Mouse (Mus musculus): ENCODE results near the gene Map3k13. TPM values are rescaled to one million over a fixed set of nuclear protein-coding genes. Genes with fewer than 3 reads are reported as not detected.
"Not testable (repeated sequence)": the region's sequence is repeated elsewhere in the genome, so short reads cannot be mapped to it uniquely, and the experiment has no call there.

Map3k13 gene
- total RNA-seq, 2 experiments from 2014 or later, result 0.41 to 0.42 TPM

GRCm38 (mm10) chr16:21804258-21804657, 10.1 kb downstream of the Map3k13 start:
- no peak for DNase-seq
- intact Hi-C loops (cut with DNase I), result no loop called here

- DNase-seq, result no peak
- intact Hi-C loops (cut with DNase I), result no loop called here
Observed at GRCm38 (mm10) chr16:21806892-21807291, 12.7 kb downstream of the Map3k13 start.

GRCm38 (mm10) chr16:21807786-21808185, 13.6 kb downstream of the Map3k13 start:
- DNase-seq; intact Hi-C loops (cut with DNase I): not testable (repeated sequence)

- no peak for DNase-seq
- intact Hi-C loops (cut with DNase I), result no loop called here
Observed at GRCm38 (mm10) chr16:21813164-21813834, 19.2 kb downstream of the Map3k13 start.

- no peak for DNase-seq
- intact Hi-C loops (cut with DNase I), result loop anchor here (5.0 kb wide), 1 partner anchor 43 kb away; no protein-coding TSS in a partner anchor
Observed at GRCm38 (mm10) chr16:21814861-21815668, 20.9 kb downstream of the Map3k13 start.

- intact Hi-C loops (cut with DNase I), result loop anchor here (5.0 kb wide), 1 partner anchor 43 kb away; no protein-coding TSS in a partner anchor
Observed at GRCm38 (mm10) chr16:21815669-21816010, 21.5 kb downstream of the Map3k13 start.

GRCm38 (mm10) chr16:21818132-21818531, 24.0 kb downstream of the Map3k13 start:
- intact Hi-C loops (cut with DNase I), result loop anchor here (5.0 kb wide), 1 partner anchor 46 kb away; no protein-coding TSS in a partner anchor
- no peak for DNase-seq

More at GRCm38 (mm10) chr16:21815669-21816010, 21.5 kb downstream of the Map3k13 start:
- DNase-seq, result no peak

- no peak for DNase-seq
- intact Hi-C loops (cut with DNase I), result loop anchor here (5.0 kb wide), 1 partner anchor 46 kb away; no protein-coding TSS in a partner anchor
Observed at GRCm38 (mm10) chr16:21818629-21819028, 24.5 kb downstream of the Map3k13 start.

- DNase-seq, result no peak
- intact Hi-C loops (cut with DNase I), result no loop called here
Observed at GRCm38 (mm10) chr16:21825612-21826031, 31.5 kb downstream of the Map3k13 start.

GRCm38 (mm10) chr16:21827153-21827552, 33.0 kb downstream of the Map3k13 start:
- no peak for DNase-seq

GRCm38 (mm10) chr16:21827581-21827980, 33.4 kb downstream of the Map3k13 start:
- DNase-seq, result no peak
- intact Hi-C loops (cut with DNase I), result no loop called here

More at GRCm38 (mm10) chr16:21827153-21827552, 33.0 kb downstream of the Map3k13 start:
- intact Hi-C loops (cut with DNase I), result no loop called here

GRCm38 (mm10) chr16:21829711-21830110, 35.6 kb downstream of the Map3k13 start:
- intact Hi-C loops (cut with DNase I), result no loop called here
- no peak for DNase-seq

GRCm38 (mm10) chr16:21830784-21831183, 36.6 kb downstream of the Map3k13 start:
- intact Hi-C loops (cut with DNase I), result no loop called here
- no peak for DNase-seq

- intact Hi-C loops (cut with DNase I), result no loop called here
- no peak for DNase-seq
Observed at GRCm38 (mm10) chr16:21831764-21832163, 37.6 kb downstream of the Map3k13 start.

GRCm38 (mm10) chr16:21833469-21833868, 39.3 kb downstream of the Map3k13 start:
- DNase-seq, result no peak
- intact Hi-C loops (cut with DNase I), result no loop called here

GRCm38 (mm10) chr16:21833970-21834369, 39.8 kb downstream of the Map3k13 start:
- intact Hi-C loops (cut with DNase I), result no loop called here
- no peak for DNase-seq

GRCm38 (mm10) chr16:21834866-21835583, 40.9 kb downstream of the Map3k13 start:
- no peak for DNase-seq
- intact Hi-C loops (cut with DNase I), result no loop called here

GRCm38 (mm10) chr16:21835584-21835931, 41.4 kb downstream of the Map3k13 start:
- DNase-seq, result no peak
- intact Hi-C loops (cut with DNase I), result no loop called here

GRCm38 (mm10) chr16:21836311-21837072, 42.3 kb downstream of the Map3k13 start:
- intact Hi-C loops (cut with DNase I), result no loop called here
- DNase-seq, result no peak

- DNase-seq, result no peak
Observed at GRCm38 (mm10) chr16:21837694-21838093, 43.5 kb downstream of the Map3k13 start.

More at GRCm38 (mm10) chr16:21837694-21838093, 43.5 kb downstream of the Map3k13 start:
- intact Hi-C loops (cut with DNase I), result no loop called here

All from gastrocnemius, postnatal 36 days (tissue).